Mouse (Mus musculus): ENCODE results near the gene H6pd. TPM values are rescaled to one million over a fixed set of nuclear protein-coding genes. Genes with fewer than 3 reads are reported as not detected.

The H6pd gene
- polyA plus RNA-seq, 1 experiment from 2014 or later = 11.8 TPM

DNA sequence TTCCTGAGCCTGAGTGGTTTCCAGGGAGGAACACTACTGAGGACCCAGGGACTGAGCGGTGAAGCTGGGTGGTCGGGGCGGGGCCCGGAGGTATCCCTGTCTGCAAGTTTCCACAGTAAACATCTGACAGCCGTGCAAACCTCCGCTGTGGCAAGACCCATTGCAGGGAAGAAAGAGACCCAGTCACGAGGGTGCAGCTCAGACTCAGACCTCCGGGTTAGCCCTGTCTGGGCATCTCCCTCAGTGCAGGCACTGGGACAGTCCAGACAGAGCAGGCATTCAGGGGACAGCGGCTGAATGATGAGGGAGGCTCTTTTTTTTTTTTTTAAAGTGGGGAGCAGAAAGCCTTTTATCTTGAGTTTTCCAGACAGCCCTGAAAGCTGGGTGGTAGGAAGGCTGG, 63.6 kb downstream of the H6pd start:
- WGBS = 35% methylated on average over 9 of the region's 9 CpGs
- TF ChIP-seq EP300 (optimal IDR thresholded peaks at IDR 0.05) = no peak
- TF ChIP-seq CTCF (IDR thresholded peaks at IDR 0.05; ENCODE audit: low read depth) = no peak
- H3K4me2 ChIP-seq (replicated peaks; ENCODE audit: low read depth) = no peak overlapping the region
- no peaks in the 10 kb centered on the region for H3K36me3 ChIP-seq (ENCODE audit: control insufficient read depth, insufficient read depth, low read length)
- peaks cover 9% of the 10 kb centered on the region for H3K4me1 ChIP-seq (replicated peaks; ENCODE audit: control insufficient read depth, insufficient read depth)
- ATAC-seq (ENCODE audit: low FRiP score, low TSS enrichment) (peak; percentile 19; the same call in 1 of the 2 replicates), DNase-seq (ENCODE audit: low spot score) (no peak)
- H3K27ac ChIP-seq (replicated peaks) = no peak overlapping the region; the same call in 1 of the 2 replicates
- no peaks in the 10 kb centered on the region for H3K9me3 ChIP-seq (ENCODE audit: control insufficient read depth, low read length)
- no peak overlapping the region for H3K9ac ChIP-seq (ENCODE audit: low read length)
- H3K4me3 ChIP-seq (ENCODE audit: low read depth, low read length) = no peak overlapping the region
- H3K27me3 ChIP-seq (ENCODE audit: control insufficient read depth, insufficient read depth, low read length) = no peaks in the 10 kb centered on the region; the same call in 1 of the 2 replicates

DNA sequence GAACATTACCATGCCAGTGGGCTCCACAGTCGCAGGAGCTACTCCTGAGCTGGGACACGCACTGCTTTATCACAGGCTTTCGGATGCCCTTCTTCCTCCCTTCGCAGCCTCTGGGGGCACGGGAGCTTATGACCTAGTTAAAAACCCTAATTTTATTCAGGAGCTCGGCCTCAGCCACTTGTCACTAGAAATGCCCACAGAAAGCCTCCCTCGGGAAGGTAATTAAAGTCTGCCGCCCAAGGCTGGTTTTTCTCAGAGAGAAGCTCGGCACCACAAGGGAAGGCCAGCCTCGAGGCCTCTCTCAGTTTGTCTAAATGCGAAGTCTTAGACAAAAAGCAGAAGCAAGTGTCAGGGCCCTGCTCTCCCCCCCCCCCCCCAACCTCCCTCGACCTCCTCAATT, 64.6 kb downstream of the H6pd start:
- no peak for TF ChIP-seq EP300 (optimal IDR thresholded peaks at IDR 0.05)
- TF ChIP-seq CTCF (IDR thresholded peaks at IDR 0.05; ENCODE audit: low read depth) = no peak
- H3K9ac ChIP-seq (ENCODE audit: low read length) = no peak overlapping the region
- no peaks in the 10 kb centered on the region; the same call in 1 of the 2 replicates for H3K27me3 ChIP-seq (ENCODE audit: control insufficient read depth, insufficient read depth, low read length)
- H3K4me3 ChIP-seq (ENCODE audit: low read depth, low read length) = no peak overlapping the region
- no peak overlapping the region for H3K4me2 ChIP-seq (replicated peaks; ENCODE audit: low read depth)
- WGBS = 53% methylated on average over 12 of the region's 12 CpGs
- H3K4me1 ChIP-seq (replicated peaks; ENCODE audit: control insufficient read depth, insufficient read depth) = peaks cover 9% of the 10 kb centered on the region
- no peak for DNase-seq (ENCODE audit: low spot score)
- ATAC-seq (ENCODE audit: low FRiP score, low TSS enrichment) = no peak
- 0 out of 2 replicates have a peak overlapping the region, but pooled peaks have one; percentile 30 for H3K27ac ChIP-seq (replicated peaks)
- no peaks in the 10 kb centered on the region for H3K36me3 ChIP-seq (ENCODE audit: control insufficient read depth, insufficient read depth, low read length)
- H3K9me3 ChIP-seq (ENCODE audit: control insufficient read depth, low read length) = no peaks in the 10 kb centered on the region

DNA sequence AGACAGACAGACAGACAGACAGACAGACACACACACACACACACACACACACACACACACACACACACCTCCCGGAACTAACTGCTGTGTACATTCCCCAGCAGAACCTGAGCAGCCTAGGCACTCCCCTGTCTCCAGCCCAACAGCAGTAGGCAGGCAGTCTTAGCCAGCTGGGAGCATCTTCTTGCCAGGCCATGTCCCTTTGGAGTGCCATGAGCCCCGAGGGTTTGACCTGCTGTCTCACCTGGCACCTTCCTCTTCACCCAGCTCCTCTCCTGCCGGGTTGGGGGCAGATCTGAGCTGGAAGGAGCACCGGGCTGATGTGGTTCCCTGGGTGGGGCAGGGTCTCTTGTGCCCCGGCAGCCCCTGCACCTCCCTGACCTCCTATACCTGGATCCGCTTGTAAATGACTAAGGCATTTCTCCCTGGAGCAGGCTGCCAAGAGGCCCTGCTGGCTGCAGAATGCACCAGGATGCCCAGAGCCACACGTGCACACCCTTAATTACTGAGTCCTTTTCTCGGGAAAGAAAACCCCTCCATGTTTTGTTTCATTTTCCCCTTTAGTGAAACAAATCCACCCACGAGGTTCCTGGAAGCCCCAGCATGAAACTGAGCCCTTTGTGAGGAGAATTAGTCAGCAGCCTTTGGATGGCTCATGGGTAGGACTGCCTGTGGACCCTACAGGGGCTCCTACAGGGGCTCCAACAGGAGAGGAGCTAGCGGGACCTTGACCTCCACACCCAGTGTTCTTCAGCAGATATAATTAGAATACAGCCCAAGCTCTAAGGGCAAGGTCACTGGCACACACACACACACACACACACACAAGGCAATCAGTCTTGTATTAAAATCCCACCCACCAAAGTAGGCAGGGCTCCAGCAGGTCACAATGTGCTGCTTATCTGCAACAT, 65.7 kb downstream of the H6pd start:
- 41% methylated on average over 10 of the region's 10 CpGs for WGBS
- ATAC-seq (ENCODE audit: low FRiP score, low TSS enrichment) (no peak), DNase-seq (ENCODE audit: low spot score) (no peak)
- TF ChIP-seq EP300 (optimal IDR thresholded peaks at IDR 0.05) = no peak
- no peak for TF ChIP-seq CTCF (IDR thresholded peaks at IDR 0.05; ENCODE audit: low read depth)
- no peak overlapping the region for H3K4me2 ChIP-seq (replicated peaks; ENCODE audit: low read depth)
- peaks cover 9% of the 10 kb centered on the region for H3K4me1 ChIP-seq (replicated peaks; ENCODE audit: control insufficient read depth, insufficient read depth)
- peak overlapping the region; percentile 53 for H3K27ac ChIP-seq (replicated peaks)
- no peak overlapping the region for H3K4me3 ChIP-seq (ENCODE audit: low read depth, low read length)
- H3K9me3 ChIP-seq (ENCODE audit: control insufficient read depth, low read length) = no peaks in the 10 kb centered on the region
- H3K27me3 ChIP-seq (ENCODE audit: control insufficient read depth, insufficient read depth, low read length) = no peaks in the 10 kb centered on the region
- peak overlapping the region; percentile 13; the same call in 1 of the 2 replicates for H3K9ac ChIP-seq (ENCODE audit: low read length)
- H3K36me3 ChIP-seq (ENCODE audit: control insufficient read depth, insufficient read depth, low read length) = no peaks in the 10 kb centered on the region

DNA sequence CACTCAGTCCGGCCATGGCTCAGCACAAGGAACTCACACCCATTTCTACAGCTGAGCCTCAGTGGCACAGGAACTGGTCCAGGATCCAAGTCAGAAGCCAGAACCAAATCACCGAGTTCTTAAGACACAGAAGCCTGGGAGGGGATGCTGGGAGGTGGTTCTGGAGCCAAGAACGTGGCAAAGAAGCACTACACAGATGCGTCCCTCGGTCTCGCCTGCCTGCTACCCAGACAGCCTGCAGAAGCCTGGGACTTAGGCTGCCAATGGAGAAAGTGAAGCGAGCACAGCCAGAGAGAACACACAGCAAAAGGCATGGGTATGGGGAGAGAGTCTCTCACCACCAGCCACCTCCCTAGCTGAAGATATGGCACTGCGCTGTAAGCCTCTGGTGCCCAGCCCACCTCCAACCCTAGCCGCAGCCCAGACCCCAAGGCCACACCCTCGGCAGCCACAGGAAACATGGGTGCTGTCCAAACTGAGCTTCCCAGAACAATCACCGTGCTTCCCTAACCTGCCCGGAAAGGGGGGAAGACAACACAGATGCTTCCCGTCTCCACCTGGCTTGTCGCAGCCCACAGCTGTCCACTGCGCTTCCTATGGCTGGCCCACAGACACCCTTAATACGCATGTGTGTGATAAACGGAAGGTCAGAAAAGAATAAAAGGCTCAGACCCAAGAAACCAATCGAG, 67.6 kb downstream of the H6pd start:
- H3K27ac ChIP-seq (replicated peaks) = no peak overlapping the region
- DNase-seq (ENCODE audit: low spot score) = no peak
- peaks cover 7% of the 10 kb centered on the region for H3K4me1 ChIP-seq (replicated peaks; ENCODE audit: control insufficient read depth, insufficient read depth)
- no peak overlapping the region for H3K9ac ChIP-seq (ENCODE audit: low read length)
- H3K9me3 ChIP-seq (ENCODE audit: control insufficient read depth, low read length) = no peaks in the 10 kb centered on the region
- ATAC-seq (ENCODE audit: low FRiP score, low TSS enrichment) = peak; percentile 5; the same call in 1 of the 2 replicates
- H3K36me3 ChIP-seq (ENCODE audit: control insufficient read depth, insufficient read depth, low read length) = no peaks in the 10 kb centered on the region
- H3K27me3 ChIP-seq (ENCODE audit: control insufficient read depth, insufficient read depth, low read length) = no peaks in the 10 kb centered on the region
- WGBS = 57% methylated on average over 18 of the region's 18 CpGs
- TF ChIP-seq EP300 (optimal IDR thresholded peaks at IDR 0.05) = no peak
- TF ChIP-seq CTCF (IDR thresholded peaks at IDR 0.05; ENCODE audit: low read depth) = no peak
- no peak overlapping the region for H3K4me3 ChIP-seq (ENCODE audit: low read depth, low read length)
- H3K4me2 ChIP-seq (replicated peaks; ENCODE audit: low read depth) = no peak overlapping the region

DNA sequence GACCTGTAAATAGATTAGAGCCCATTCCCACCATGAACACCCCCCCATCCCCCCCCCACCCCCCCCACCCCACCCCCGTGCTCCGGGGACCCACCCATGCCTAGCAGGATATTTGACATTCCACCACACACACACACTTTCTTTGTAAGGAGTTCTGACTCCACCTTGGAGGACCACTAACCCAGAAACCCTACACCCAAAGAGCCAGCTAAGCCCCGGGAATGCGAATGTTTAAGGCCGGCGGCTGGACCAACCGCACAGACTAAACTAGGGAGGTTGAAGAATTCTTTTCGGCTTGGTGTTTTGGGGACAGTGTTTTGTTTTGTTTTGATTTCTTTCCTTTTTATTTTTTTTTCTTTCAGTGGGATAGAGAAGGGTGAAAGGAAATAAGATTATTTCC, 70.1 kb downstream of the H6pd start:
- Histone ChIP-seq H3K27ac (replicated peaks) (no peak overlapping the region), H3K27me3 (ENCODE audit: control insufficient read depth, insufficient read depth, low read length) (no peaks in the 10 kb centered on the region), H3K4me1 (replicated peaks; ENCODE audit: control insufficient read depth, insufficient read depth) (peaks cover 7% of the 10 kb centered on the region), H3K4me2 (replicated peaks; ENCODE audit: low read depth) (no peak overlapping the region), H3K36me3 (ENCODE audit: control insufficient read depth, insufficient read depth, low read length) (no peaks in the 10 kb centered on the region), H3K9me3 (ENCODE audit: control insufficient read depth, low read length) (no peaks in the 10 kb centered on the region), H3K4me3 (ENCODE audit: low read depth, low read length) (no peak overlapping the region), H3K9ac (ENCODE audit: low read length) (no peak overlapping the region)
- WGBS = 18% methylated on average over 8 of the region's 8 CpGs
- ATAC-seq (ENCODE audit: low FRiP score, low TSS enrichment) (no peak), DNase-seq (ENCODE audit: low spot score) (no peak)
- TF ChIP-seq CTCF (IDR thresholded peaks at IDR 0.05; ENCODE audit: low read depth) (no peak), EP300 (optimal IDR thresholded peaks at IDR 0.05) (no peak)
